Mouse (Mus musculus): Measurements from ENCODE around the gene Olfr1162. TPM values are rescaled to one million over a fixed set of nuclear protein-coding genes. Genes with fewer than 3 reads are reported as not detected.

Olfr1162 gene
- polyA plus RNA-seq, 1 experiment from 2014 or later, result not detected

Other genes with a start within 250 kb of the Olfr1162 start
- gene Olfr1145, start 241.3 kb downstream of the Olfr1162 start, polyA plus RNA-seq (2014; fragmentation: Nextera tagmentation; extraction: Ambion mirVana), result not detected in 2 replicates
- gene Olfr1148, start 220.6 kb downstream of the Olfr1162 start, polyA plus RNA-seq (2014; fragmentation: Nextera tagmentation; extraction: Ambion mirVana), result not detected in 2 replicates
- not detected in 2 replicates for gene Olfr1150-ps1, start 207.1 kb downstream of the Olfr1162 start, polyA plus RNA-seq (2014; fragmentation: Nextera tagmentation; extraction: Ambion mirVana)
- gene Olfr1151, start 195.3 kb downstream of the Olfr1162 start, polyA plus RNA-seq (2014; fragmentation: Nextera tagmentation; extraction: Ambion mirVana), result not detected in 2 replicates
- 0.03 TPM in 1 of 2 replicates, not detected in the other for gene Olfr1152, start 184.6 kb downstream of the Olfr1162 start, polyA plus RNA-seq (2014; fragmentation: Nextera tagmentation; extraction: Ambion mirVana)
- gene Olfr1153, start 156.2 kb downstream of the Olfr1162 start, polyA plus RNA-seq (2014; fragmentation: Nextera tagmentation; extraction: Ambion mirVana), result not detected in 2 replicates
- gene Olfr1154, start 146.0 kb downstream of the Olfr1162 start, polyA plus RNA-seq (2014; fragmentation: Nextera tagmentation; extraction: Ambion mirVana), result not detected in 2 replicates
- gene Olfr1155, start 106.0 kb downstream of the Olfr1162 start, polyA plus RNA-seq (2014; fragmentation: Nextera tagmentation; extraction: Ambion mirVana), result not detected in 2 replicates
- not detected in 2 replicates for gene Olfr1156, start 98.0 kb downstream of the Olfr1162 start, polyA plus RNA-seq (2014; fragmentation: Nextera tagmentation; extraction: Ambion mirVana)
- not detected in 2 replicates for gene Olfr1157, start 82.8 kb downstream of the Olfr1162 start, polyA plus RNA-seq (2014; fragmentation: Nextera tagmentation; extraction: Ambion mirVana)
- gene Olfr74, start 76.5 kb downstream of the Olfr1162 start, polyA plus RNA-seq (2014; fragmentation: Nextera tagmentation; extraction: Ambion mirVana), result not detected in 2 replicates
- gene Olfr1158, start 61.0 kb downstream of the Olfr1162 start, polyA plus RNA-seq (2014; fragmentation: Nextera tagmentation; extraction: Ambion mirVana), result not detected in 2 replicates
- gene Olfr1160, start 42.9 kb downstream of the Olfr1162 start, polyA plus RNA-seq (2014; fragmentation: Nextera tagmentation; extraction: Ambion mirVana), result not detected in 2 replicates
- gene Olfr1161, start 28.4 kb downstream of the Olfr1162 start, polyA plus RNA-seq (2014; fragmentation: Nextera tagmentation; extraction: Ambion mirVana), result not detected in 2 replicates
- not detected in 2 replicates for gene Olfr73, start 13.4 kb downstream of the Olfr1162 start, polyA plus RNA-seq (2014; fragmentation: Nextera tagmentation; extraction: Ambion mirVana)
- not detected in 2 replicates for gene Olfr1163, start 20.7 kb upstream of the Olfr1162 start, polyA plus RNA-seq (2014; fragmentation: Nextera tagmentation; extraction: Ambion mirVana)
- not detected in 2 replicates for gene Olfr1164, start 42.8 kb upstream of the Olfr1162 start, polyA plus RNA-seq (2014; fragmentation: Nextera tagmentation; extraction: Ambion mirVana)
- gene Olfr1166, start 77.1 kb upstream of the Olfr1162 start, polyA plus RNA-seq (2014; fragmentation: Nextera tagmentation; extraction: Ambion mirVana), result not detected in 2 replicates
- gene Olfr1167, start 104.1 kb upstream of the Olfr1162 start, polyA plus RNA-seq (2014; fragmentation: Nextera tagmentation; extraction: Ambion mirVana), result not detected in 2 replicates
- not detected in 2 replicates for gene Olfr1168, start 130.8 kb upstream of the Olfr1162 start, polyA plus RNA-seq (2014; fragmentation: Nextera tagmentation; extraction: Ambion mirVana)
- gene Olfr1170, start 177.2 kb upstream of the Olfr1162 start, polyA plus RNA-seq (2014; fragmentation: Nextera tagmentation; extraction: Ambion mirVana), result not detected in 2 replicates
- not detected in 2 replicates for gene Olfr1173, start 228.7 kb upstream of the Olfr1162 start, polyA plus RNA-seq (2014; fragmentation: Nextera tagmentation; extraction: Ambion mirVana)

Measured in forebrain, embryonic 11.5 days (tissue).